Mouse (Mus musculus) common myeloid progenitor, adult 5-6 weeks (primary cell): Measurements from ENCODE around the gene Fosb. TPM values are rescaled to one million over a fixed set of nuclear protein-coding genes. Genes with fewer than 3 reads are reported as not detected.
A peak's percentile ranks its signal among the peaks of the same experiment; 100 is the strongest.

ENCODE experiments used
- ATAC-seq: replicated peaks from 2 replicates; pipeline ENCODE4 v1.8.0; 2016; ENCODE audit warnings: low read depth, mild to moderate bottlenecking, moderate TSS enrichment, inconsistent platforms; ENCODE audit not compliant: poor library complexity, severe bottlenecking
- total RNA-seq: library from RNA; stranded (forward); fragments of 200-1000, 187-1606 nt; gene quantifications from 2 replicates; pipeline ENCODE4 v1.2.3, GENCODE M21; 2017

Fosb gene
- total RNA-seq: 61.8 and 98.3 TPM in 2 replicates

- peak; percentile 40 for ATAC-seq
These were observed at the start of gene Fosb for GRCm38 (mm10) chr7:19309884-19310641. Gene Fosb, minus strand, starts transcription at chr7:19310051.

- ATAC-seq: peak; percentile 67
These were observed 49.5 kb upstream of the Fosb start, which contains the start of the genes Cd3eap and Ppp1r13l for GRCm38 (mm10) chr7:19359299-19359891. Gene Cd3eap, minus strand, starts transcription at chr7:19359483. Gene Ppp1r13l, plus strand, starts transcription at chr7:19359749.

- no peak for ATAC-seq
These were observed 48.8 kb upstream of the Fosb start for GRCm38 (mm10) chr7:19358634-19359033.

GRCm38 (mm10) chr7:19357381-19358375, 47.8 kb upstream of the Fosb start:
- ATAC-seq: no peak

GRCm38 (mm10) chr7:19356311-19356710, 46.5 kb upstream of the Fosb start:
- no peak for ATAC-seq

DNA sequence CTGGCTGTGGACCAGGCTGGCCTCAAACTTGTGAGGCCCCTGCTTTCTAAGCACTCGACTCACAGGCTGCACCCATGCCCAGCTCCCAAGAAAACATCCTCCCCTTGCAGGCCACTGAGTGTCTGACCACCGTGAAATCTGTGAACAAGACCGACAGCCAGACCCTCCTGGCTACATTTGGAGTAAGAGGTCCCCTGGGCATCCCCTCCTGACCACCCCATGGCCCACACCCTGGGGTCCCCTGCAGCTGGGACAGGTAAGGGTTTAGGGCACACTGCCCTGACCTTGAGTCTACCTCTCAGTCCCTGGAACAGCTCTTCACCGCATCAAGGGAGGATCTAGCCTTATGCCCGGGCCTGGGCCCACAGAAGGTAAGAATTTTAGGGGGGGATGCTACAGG, 45.1 kb upstream of the Fosb start:
- no peak for ATAC-seq

DNA sequence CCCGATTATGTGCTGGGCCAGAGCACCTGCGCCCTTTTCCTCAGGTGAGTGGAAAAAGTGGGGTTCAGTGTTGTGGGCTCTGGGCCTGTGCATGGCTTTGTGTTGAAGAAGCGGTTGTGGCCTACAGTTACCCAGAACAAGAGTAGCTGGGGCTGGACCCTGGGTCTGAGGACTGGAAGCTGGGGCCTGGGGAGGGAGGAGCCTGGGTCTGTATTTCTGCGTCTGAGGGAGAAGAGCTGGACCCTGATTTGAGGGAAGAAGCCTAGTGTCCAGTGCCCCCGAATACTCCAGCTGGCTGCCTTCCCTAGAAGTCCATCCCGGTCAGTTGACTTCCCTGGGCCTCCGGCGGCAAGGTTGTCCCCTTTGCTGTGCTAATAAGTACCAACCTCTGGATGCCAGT, 40.4 kb upstream of the Fosb start:
- no peak for ATAC-seq

DNA sequence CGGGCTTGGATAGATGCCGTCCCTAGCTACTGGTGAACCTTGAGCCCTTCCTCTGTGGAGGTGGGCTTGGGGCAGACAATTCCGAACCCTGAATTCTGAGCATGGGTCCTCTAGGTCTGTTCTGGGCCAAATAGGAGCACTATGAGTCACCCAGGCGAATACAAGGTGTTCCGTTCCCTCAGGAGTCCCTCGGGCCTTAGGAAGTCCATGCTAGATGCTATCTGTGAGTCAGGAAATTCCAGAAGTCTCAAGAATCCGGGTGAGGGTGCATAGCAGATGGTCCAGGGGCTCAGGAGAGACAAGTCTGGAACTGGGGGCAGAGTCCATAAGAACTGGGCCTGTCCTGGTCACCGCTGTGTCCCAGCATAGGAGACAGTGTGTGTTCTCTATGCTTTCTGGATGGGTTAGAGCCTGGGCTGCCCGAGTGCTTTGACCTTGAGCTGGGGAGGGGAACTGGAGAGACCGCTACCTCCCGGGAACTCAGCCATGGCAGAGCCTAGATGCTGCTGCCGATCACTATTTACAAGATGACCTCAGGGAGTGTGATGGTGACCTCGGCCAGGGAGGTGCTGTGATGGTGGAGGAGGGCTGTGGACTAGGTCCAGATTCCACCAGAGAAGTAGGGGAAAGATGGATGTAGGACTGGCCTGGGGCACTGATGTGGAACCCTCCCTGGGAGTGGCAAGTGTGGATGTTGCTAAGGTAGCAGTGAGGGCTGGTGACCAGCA, 39.5 kb upstream of the Fosb start:
- no peak for ATAC-seq

DNA sequence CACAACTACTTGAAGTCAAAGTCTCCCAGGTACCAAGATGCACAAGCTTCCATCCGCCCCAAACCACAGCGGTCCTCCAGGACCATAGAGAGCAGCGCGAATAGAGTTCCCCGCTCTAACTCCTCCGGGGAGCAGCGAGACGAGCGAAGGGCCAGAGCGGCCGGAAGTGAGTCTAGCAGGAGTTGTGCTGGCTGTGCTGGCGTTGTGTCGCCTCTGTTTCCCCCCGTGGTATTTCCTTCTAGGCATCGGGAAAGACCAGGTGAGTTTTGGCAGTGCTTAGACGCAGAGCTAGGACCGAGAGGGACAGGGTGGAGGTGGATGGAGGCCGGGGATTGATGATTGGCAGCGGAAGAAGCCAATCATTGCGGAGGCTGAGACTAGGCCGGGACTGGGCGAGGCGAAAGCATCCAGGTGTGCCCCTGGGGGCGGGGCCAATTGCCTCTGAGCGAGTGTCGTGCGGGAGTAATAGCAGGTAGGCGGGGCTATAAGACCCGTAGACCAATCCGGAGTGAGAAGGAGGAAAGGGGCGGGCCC, 35.2 kb upstream of the Fosb start:
- peak; percentile 84 for ATAC-seq

- ATAC-seq: no peak
These were observed 34.5 kb upstream of the Fosb start, which contains the start of gene Ercc1 for GRCm38 (mm10) chr7:19344237-19344847. Gene Ercc1, plus strand, starts transcription at chr7:19344778.

DNA sequence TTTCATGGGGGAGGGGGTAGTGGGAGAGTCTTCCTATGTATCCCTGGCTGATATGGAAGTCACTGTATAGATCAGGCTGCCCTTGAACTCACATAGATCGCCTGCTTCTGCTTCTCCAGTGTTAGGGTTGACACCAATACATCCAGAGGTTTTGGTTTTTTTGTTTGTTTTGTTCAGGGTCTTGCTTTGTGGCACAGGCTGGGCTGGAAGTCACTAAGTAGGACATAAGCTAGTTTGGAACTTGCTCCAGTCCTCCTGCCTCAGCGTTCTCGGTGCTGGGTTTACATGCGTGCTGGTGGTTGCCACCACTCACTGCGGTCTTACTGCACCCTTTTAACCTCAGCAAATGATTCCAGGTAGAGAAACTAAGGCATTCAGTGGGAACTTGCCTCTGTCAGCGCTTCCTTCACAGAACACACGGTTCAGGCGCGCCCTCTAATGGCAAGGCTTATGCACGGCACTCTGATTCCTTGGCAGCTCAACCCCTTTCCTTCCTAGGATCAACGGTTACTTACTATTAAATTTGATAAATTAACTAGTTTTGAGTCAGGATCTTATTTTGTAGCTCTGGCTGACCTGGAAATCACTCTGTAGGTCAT, 33.5 kb upstream of the Fosb start:
- ATAC-seq: peak; percentile 47; the same call in 1 of the 2 replicates

DNA sequence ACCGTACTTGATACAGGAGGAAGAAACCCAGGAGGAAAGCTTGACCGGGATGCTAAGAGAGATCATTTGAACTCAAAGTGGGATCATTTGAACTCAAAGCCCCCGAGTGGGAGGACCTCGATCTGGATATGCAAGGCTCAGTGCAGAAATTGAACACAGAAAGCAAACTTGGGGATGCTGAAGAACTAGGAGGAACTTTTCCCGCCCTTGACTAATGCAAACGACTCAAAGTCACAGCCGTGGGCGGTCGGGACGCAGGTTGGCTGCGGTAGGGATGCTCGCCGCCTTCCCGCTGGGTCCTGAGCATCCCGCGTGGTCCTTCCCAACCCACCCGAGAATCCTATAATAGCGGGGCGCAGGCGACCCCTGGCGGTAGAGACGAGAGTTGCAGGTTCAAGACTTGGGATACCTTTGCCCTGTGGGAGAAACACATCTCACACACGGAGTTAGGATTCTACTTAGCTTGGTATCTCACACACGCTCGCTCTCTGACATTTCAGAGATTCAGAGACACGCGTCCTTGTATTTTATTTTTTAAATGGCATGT, 32.7 kb upstream of the Fosb start:
- peak; percentile 46; the same call in 1 of the 2 replicates for ATAC-seq

- ATAC-seq: no peak
These were observed 32.0 kb upstream of the Fosb start for GRCm38 (mm10) chr7:19341761-19342409.

DNA sequence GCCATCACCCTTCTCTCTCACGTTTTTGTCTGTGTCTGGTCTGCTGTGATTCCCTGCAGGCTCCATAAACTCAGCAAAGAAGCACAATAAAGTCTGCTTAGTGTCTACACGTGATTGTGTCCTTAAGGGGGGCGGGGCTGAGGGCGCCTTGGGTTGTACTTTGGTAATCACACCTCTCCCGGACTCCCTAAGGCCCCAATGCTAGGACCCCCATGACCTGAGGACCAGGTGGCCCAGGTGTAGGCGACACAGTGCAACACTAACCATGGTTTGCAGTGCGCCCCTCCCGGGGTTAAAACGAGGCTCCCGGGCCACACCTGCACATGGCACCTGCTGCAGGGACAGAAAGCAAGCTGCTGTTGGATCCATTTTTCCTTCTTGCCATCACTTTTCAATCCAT, 31.4 kb upstream of the Fosb start:
- no peak for ATAC-seq

- no peak for ATAC-seq
These were observed 28.7 kb upstream of the Fosb start for GRCm38 (mm10) chr7:19338596-19338995.

- ATAC-seq: peak; percentile 20; the same call in 1 of the 2 replicates
These were observed 28.2 kb upstream of the Fosb start for GRCm38 (mm10) chr7:19338060-19338459.

DNA sequence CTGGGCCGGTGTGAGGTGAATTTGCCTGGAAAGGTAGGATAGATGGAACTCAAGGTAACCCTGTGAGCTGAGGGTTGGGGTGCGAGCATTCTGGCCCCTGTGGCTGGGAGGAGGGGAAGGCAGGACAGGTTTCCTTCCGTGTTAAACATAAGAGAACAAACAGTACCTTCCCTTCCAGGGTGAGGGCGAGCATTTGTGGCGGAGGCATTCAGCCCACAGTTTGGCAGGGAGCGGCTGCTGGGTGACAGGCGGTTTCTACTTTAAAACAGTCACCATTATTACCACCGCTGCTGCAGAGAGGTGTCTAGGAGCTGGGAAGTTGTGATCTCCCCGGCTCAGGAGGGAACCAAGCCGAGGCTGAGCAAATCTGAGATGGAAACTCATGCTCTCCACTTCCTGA, 27.3 kb upstream of the Fosb start:
- ATAC-seq: no peak; the same call in 1 of the 2 replicates

DNA sequence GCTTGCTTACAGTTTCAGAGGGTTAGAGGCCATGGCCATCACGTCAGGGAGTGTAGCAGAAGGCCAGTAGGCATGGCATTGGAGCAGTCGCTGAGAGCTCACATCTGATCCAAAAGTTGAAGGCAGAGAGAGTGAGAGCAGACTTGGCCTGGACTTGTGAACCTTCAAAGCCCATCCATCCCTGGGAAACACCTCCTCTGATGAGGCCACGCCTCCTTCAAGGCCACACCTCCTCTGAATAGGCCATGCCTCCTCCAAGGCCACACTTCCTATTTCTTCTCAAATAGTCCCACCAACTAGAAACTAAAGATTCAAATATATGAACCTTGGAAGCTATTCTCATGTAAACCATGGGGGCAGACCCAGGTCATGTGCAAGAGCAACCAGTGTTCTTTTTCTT, 25.7 kb upstream of the Fosb start:
- peak; percentile 78 for ATAC-seq
